In genomic region chr16:10969944-10970343, GRCm38 (mm10) we compare ENCODE assay signal across 7 mouse cellular contexts.
DNase-seq lines count a peak whose midpoint lies in the region; ATAC-seq and TF ChIP-seq lines count a peak whose summit lies in the region.
"Not testable (repeated sequence)": the region's sequence is repeated elsewhere in the genome, so short reads cannot be mapped to it uniquely, and the experiment has no call there.

No protein-coding gene starts in this region.

- not testable (repeated sequence) for H3K79me2 ChIP-seq in MEL (ENCODE audit: control insufficient read depth, insufficient read depth, low read length, poor library complexity)

- peak; percentile 19 for DNase-seq in CD4-positive, CD25-positive, alpha-beta regulatory T cell, adult 2 months (ENCODE audit: low read depth, low spot score)
- not testable (repeated sequence) for DNase-seq in MEL (ENCODE audit: low read depth, low spot score); forebrain, embryonic 10.5 days (ENCODE audit: extremely low spot score, low spot score); hindbrain, postnatal 0 days (ENCODE audit: low spot score); left cerebral cortex, adult 2 months (ENCODE audit: extremely low spot score in 1 of 2, low spot score in 2 of 2); liver, postnatal 0 days; midbrain, postnatal 0 days (ENCODE audit: low spot score)

- not testable (repeated sequence) for H3K4me3 ChIP-seq in MEL (ENCODE audit: control insufficient read depth in 1 of 2, insufficient read depth in 1 of 2, low read depth in 2 of 2, low read length in 2 of 2); forebrain, embryonic 10.5 days; hindbrain, postnatal 0 days (ENCODE audit: low read length); left cerebral cortex, adult 2 months; liver, postnatal 0 days (ENCODE audit: low read depth, low read length); midbrain, postnatal 0 days (ENCODE audit: low read depth, low read length)

- not testable (repeated sequence) for TF ChIP-seq EP300 in MEL (IDR thresholded peaks at IDR 0.05; ENCODE audit: low read depth in 1 of 2, low read length in 2 of 2); liver, postnatal 0 days (IDR thresholded peaks at IDR 0.05; ENCODE audit: low read depth)

- not testable (repeated sequence) for TF ChIP-seq POLR2A in MEL (IDR thresholded peaks at IDR 0.05; ENCODE audit: control insufficient read depth in 1 of 2, insufficient read depth in 1 of 2, low read depth in 1 of 2, low read length in 2 of 2, poor library complexity in 1 of 2)

- not testable (repeated sequence) for TF ChIP-seq RAD21 in MEL (IDR thresholded peaks at IDR 0.05; ENCODE audit: low read depth, low read length)

- H3K4me1 ChIP-seq in MEL (ENCODE audit: control insufficient read depth in 1 of 2, insufficient read depth in 2 of 2, low read length in 2 of 2); hindbrain, postnatal 0 days (ENCODE audit: insufficient read depth, low read length); midbrain, postnatal 0 days (ENCODE audit: insufficient read depth, low read length): not testable (repeated sequence)
- H3K4me1 ChIP-seq in forebrain, embryonic 10.5 days = peaks cover 41% of the 10 kb centered on the region
- peaks cover 69% of the 10 kb centered on the region for H3K4me1 ChIP-seq in liver, postnatal 0 days (ENCODE audit: insufficient read depth)

- H3K4me2 ChIP-seq in hindbrain, postnatal 0 days (ENCODE audit: low read depth, low read length); liver, postnatal 0 days (ENCODE audit: low read depth, low read length); midbrain, postnatal 0 days (ENCODE audit: low read depth, low read length, poor library complexity, severe bottlenecking): not testable (repeated sequence)

- peak; percentile 15 to 40 (median 16); a peak in 3 of 6 replicates for TF ChIP-seq CTCF in MEL (IDR thresholded peaks at IDR 0.05 in 2 of 3, conservative IDR thresholded peaks at IDR 0.05 in 1 of 3; ENCODE audit: control insufficient read depth in 1 of 3, insufficient read depth in 1 of 3, low read depth in 2 of 3, low read length in 3 of 3, poor library complexity in 1 of 3, severe bottlenecking in 1 of 3)
- peak; percentile 30; the same call in 1 of the 2 replicates for TF ChIP-seq CTCF in hindbrain, postnatal 0 days (IDR thresholded peaks at IDR 0.05; ENCODE audit: low read depth)
- TF ChIP-seq CTCF in left cerebral cortex, adult 2 months (IDR thresholded peaks at IDR 0.05) = peak; percentile 16
- peak; percentile 34 for TF ChIP-seq CTCF in liver, postnatal 0 days (IDR thresholded peaks at IDR 0.05; ENCODE audit: low read depth)
- TF ChIP-seq CTCF in midbrain, postnatal 0 days (IDR thresholded peaks at IDR 0.05) = peak; percentile 24; the same call in 1 of the 2 replicates

- not testable (repeated sequence) for H3K36me3 ChIP-seq in MEL (ENCODE audit: control insufficient read depth in 1 of 2, insufficient read depth in 2 of 2, low read length in 2 of 2); hindbrain, postnatal 0 days (ENCODE audit: insufficient read depth, low read length); midbrain, postnatal 0 days (ENCODE audit: insufficient read depth, low read length)
- peaks cover 12% of the 10 kb centered on the region for H3K36me3 ChIP-seq in forebrain, embryonic 10.5 days (replicated peaks)
- peaks cover 18% of the 10 kb centered on the region for H3K36me3 ChIP-seq in liver, postnatal 0 days (replicated peaks; ENCODE audit: insufficient read depth, low read length)

- H3K9me3 ChIP-seq in MEL (replicated peaks; ENCODE audit: insufficient read depth, low read length); forebrain, embryonic 10.5 days; hindbrain, postnatal 0 days (ENCODE audit: low read length); liver, postnatal 0 days (ENCODE audit: low read length); midbrain, postnatal 0 days (ENCODE audit: low read length): not testable (repeated sequence)

- intact Hi-C loops in left cerebral cortex, adult 2 months (cut with DNase I) = not testable (repeated sequence)

- 91% methylated on average over 1 of the region's 1 CpGs for WGBS in forebrain, embryonic 10.5 days
- 100% methylated on average over 1 of the region's 1 CpGs for WGBS in hindbrain, postnatal 0 days
- WGBS in liver, postnatal 0 days (ENCODE audit: insufficient replicate concordance) = 57% methylated on average over 1 of the region's 1 CpGs
- whole genome bisulfite sequencing in midbrain, postnatal 0 days = 75% methylated on average over 1 of the region's 1 CpGs

- H3K9ac ChIP-seq in MEL (ENCODE audit: control insufficient read depth, low read depth, low read length, poor library complexity, severe bottlenecking); hindbrain, postnatal 0 days (replicated peaks; ENCODE audit: low read length); liver, postnatal 0 days (replicated peaks); midbrain, postnatal 0 days (replicated peaks; ENCODE audit: low read length, poor library complexity, severe bottlenecking): not testable (repeated sequence)

- H3K27ac ChIP-seq in MEL (ENCODE audit: control insufficient read depth, low read depth, low read length); hindbrain, postnatal 0 days; left cerebral cortex, adult 2 months; midbrain, postnatal 0 days (ENCODE audit: low read depth, low read length): not testable (repeated sequence)
- 0 out of 2 replicates have a peak overlapping the region, but pooled peaks have one; percentile 5 for H3K27ac ChIP-seq in forebrain, embryonic 10.5 days
- peak overlapping the region; percentile 75 for H3K27ac ChIP-seq in liver, postnatal 0 days (ENCODE audit: low read depth)

- not testable (repeated sequence) for ATAC-seq in hindbrain, postnatal 0 days; liver, postnatal 0 days; midbrain, postnatal 0 days (ENCODE audit: low FRiP score)

- H3K27me3 ChIP-seq in MEL (ENCODE audit: control insufficient read depth in 1 of 2, insufficient read depth in 2 of 2, low read length in 2 of 2); forebrain, embryonic 10.5 days (ENCODE audit: poor library complexity, severe bottlenecking); hindbrain, postnatal 0 days (ENCODE audit: insufficient read depth, low read length); liver, postnatal 0 days (ENCODE audit: insufficient read depth, low read length); midbrain, postnatal 0 days (ENCODE audit: insufficient read depth, low read length): not testable (repeated sequence)

TF ChIP-seq in MEL, 35 proteins besides CTCF, POLR2A, EP300 and RAD21:
- peak; percentile 28; the same call in 1 of the 2 replicates for TF ChIP-seq SMC3 (IDR thresholded peaks at IDR 0.05; ENCODE audit: low read depth, low read length)
